Mouse (Mus musculus) erythroblast, embryonic 14.5 days (primary cell): ENCODE measurements around the gene Adamts9.

Experiments
- GATA1 ChIP-seq: IDR thresholded peaks from 2 replicates; pipeline ENCODE4 v1.6.1; 2012; ENCODE audit warnings: low read length, inconsistent platforms, mixed read lengths
- TAL1 ChIP-seq: IDR thresholded peaks from 3 replicates; pipeline ENCODE4 v1.6.1; 2012; ENCODE audit warnings: low read length, inconsistent platforms, mixed read lengths

DNA sequence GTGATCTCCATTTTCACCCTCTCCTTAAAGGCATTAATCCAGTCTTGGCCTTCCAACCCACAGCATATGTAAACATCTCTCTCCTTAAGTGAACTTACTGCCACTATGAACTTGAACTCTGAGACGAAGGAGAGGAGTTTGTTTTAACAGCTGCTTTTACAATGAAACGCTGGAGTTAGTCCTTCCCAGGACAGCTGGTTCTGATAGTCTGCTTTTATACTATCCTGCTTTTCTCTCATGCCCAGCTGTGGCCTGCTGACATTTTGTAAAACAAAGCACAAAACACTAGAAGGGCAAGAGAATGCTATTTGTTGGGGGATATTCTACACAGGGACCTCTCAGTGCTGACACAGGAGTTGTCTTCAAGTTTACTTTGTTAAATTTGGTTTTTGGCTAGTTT lies 101.3 kb downstream of the Adamts9 start:
- TF ChIP-seq TAL1: no peak
- no peak for TF ChIP-seq GATA1
